Mouse (Mus musculus): ENCODE measurements around the gene Grtp1. TPM values are rescaled to one million over a fixed set of nuclear protein-coding genes. Genes with fewer than 3 reads are reported as not detected.

Grtp1 gene
- total RNA-seq, 1 experiment from 2014 or later = 0.47 TPM

DNA sequence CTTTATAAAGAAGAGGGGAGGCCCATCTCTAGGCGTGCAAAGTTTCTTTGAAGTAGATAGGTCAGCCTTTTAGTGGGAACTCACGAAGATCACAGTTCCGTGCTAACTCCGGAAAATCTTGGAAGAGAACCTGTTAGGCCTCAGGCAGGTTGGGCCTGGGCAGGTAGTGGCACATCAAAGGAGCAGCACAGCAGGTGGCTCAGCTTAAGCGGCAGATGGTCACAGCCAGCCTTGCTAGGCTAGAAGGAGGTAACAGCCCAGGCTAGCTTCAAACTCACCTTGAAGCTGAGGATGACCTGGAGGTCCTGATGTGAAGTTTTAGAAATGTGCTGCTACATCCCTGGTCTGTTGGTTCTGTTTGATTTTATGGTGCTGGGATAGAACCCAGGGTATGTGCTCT, 50.6 kb downstream of the Grtp1 start:
- no peak for ATAC-seq (ENCODE audit: extremely low read depth, insufficient number of reproducible peaks, low FRiP score, poor library complexity, severe bottlenecking)

DNA sequence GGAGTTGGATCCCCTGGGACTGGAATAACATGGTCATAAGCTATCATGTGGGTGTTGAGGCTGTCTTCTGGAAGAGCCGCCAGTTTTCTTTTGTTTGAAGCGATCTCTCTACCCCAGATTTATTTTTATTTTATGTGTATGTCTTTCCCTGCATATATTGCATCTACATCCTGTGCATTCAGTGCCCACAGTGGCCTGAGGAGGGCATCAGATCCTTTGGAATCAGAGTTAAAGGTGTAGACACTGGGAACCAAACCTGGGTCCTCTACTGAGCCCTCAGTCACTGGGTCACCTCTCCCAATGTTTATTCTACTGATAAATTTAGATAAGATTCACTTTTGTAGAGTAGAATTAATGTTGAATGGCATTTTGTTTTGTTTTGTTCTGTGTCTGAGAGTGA, 51.1 kb downstream of the Grtp1 start:
- no peak for ATAC-seq (ENCODE audit: extremely low read depth, insufficient number of reproducible peaks, low FRiP score, poor library complexity, severe bottlenecking)

DNA sequence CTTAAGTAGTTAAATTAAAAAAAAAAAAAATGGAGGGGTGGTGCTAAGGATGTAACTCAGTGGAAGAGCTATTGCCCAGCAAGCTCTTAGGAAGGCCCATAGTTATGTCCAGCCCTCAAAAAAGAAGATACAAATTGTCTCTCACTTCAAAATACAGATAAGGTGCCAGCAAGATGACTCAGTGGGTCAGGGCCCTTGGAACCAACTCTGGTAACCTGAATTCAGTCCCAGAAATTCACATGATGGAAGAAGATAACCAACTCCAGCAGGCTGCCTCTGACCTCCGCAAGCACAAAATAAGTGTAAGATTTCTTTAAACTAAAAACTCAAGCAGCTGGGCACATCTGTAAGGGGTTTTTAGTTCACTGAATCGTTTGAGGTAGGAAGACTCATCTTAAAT, 51.9 kb downstream of the Grtp1 start:
- no peak for ATAC-seq (ENCODE audit: extremely low read depth, insufficient number of reproducible peaks, low FRiP score, poor library complexity, severe bottlenecking)

DNA sequence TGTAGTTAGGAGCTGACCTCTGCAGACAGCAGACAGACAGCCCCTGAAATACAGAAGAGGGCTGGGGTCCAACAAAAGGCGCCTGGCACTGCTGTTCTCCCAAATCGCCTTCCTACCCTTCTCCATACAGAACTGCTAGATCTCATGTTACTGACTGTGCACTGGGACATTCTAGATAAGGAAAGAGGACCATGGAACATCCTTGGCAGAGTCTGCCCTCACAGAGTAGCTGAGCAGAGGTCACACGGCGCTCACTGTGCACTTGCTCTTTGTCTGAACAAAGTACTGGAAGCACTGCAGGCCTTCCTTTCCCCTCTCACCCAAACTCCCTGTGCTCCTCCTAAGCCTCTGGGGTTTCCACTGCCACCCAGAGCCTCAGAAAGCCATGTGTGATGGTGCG, 58.7 kb downstream of the Grtp1 start:
- no peak for ATAC-seq (ENCODE audit: extremely low read depth, insufficient number of reproducible peaks, low FRiP score, poor library complexity, severe bottlenecking)

DNA sequence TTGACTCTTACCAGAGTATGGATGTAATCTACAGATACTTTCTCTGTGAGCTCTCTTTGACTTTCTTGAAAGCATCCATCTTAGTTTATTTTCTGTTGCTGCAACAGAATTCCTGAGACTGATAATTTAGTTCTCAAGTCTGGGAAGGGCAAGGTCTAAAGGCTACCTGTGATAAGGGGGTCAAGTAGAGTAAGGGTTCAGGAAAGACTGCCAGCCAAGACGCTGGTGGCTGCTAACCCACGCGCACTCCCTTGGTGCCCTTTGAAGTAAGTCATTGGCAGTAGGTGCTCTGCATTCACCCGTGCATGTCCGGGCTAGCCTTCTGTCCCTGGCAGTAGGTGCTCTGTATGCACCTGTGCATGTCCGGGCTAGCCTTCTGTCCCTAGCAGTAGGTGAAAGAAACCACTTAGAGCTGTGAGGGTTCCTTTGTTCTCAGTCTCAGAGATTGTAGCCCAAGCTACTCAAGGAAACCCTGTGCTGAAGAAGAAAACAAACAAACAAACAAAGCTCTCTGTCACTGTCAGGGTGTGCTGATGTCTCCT, 60.7 kb downstream of the Grtp1 start:
- no peak for ATAC-seq (ENCODE audit: extremely low read depth, insufficient number of reproducible peaks, low FRiP score, poor library complexity, severe bottlenecking)

DNA sequence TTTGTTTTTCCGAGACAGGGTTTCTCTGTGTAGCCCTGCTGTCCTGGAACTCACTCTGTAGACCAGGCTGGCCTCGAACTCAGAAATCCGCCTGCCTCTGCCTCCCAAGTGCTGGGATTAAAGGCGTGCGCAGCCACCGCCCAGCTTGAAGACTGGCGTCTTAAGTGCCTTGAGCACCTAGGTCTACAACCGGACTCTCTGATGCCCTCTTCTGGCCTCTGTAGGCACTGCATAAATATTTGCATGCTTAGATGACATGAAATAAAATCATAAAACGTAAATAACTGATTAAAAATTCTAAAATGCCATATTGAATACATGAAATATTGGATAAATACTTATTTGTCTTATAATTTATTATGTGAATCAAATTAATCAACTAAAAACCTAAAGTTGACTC, 68.2 kb downstream of the Grtp1 start:
- 0 out of 2 replicates have a peak, but pooled peaks have one; percentile 46 for ATAC-seq (ENCODE audit: extremely low read depth, insufficient number of reproducible peaks, low FRiP score, poor library complexity, severe bottlenecking)

DNA sequence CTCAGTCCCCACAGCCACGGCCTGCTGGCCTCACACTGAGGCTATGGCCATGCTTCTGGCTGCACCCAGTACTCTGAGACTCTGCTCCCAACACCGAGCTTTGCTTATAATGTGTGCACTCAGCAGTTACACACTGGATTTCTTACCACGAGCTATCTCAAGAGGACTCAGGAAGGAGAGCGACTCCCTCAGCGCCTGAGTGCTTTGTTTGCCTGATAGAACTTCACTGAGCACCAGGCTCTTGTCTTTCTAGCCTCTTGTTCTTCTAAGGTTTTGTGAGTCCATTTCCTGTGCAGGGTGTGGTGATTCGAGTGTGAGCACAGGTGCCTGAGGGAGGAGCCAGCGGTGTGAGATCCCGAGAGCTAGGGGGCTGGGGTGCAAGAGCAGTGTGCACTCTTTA, 75.5 kb downstream of the Grtp1 start:
- no peak for ATAC-seq (ENCODE audit: extremely low read depth, insufficient number of reproducible peaks, low FRiP score, poor library complexity, severe bottlenecking)

DNA sequence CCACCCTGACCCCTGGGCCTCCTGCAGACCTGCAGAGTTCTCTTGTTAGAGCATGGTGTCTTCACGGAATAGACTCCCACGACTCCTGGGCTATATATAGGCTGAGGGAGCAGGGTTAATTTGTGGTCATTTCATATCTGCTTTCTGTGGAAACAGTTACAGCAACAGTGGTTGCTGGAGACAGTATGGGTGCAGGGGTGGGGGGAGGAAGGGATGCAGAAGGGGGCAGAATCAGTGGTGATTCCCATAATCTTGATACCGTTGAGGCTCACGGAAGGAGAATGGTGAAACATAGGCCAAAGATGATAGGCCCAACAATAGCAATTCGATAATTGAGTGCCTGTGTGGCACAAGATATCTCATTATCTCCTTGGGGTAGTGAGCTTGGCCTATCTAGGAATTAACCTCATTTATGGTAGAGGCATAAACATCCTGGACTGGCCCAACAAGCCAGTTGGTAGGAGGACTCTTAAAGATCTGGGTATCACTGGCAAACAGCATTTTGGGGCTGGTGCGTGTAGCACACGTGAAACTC, 77.5 kb downstream of the Grtp1 start:
- no peak for ATAC-seq (ENCODE audit: extremely low read depth, insufficient number of reproducible peaks, low FRiP score, poor library complexity, severe bottlenecking)

Other genes starting within 250 kb of the Grtp1 start
- gene F7, start 174.6 kb downstream of the Grtp1 start, total RNA-seq (2017) = 0.23 TPM in 1 of 2 replicates, not detected in the other
- 6.1 TPM in 2 replicates for gene F10, start 163.3 kb downstream of the Grtp1 start, total RNA-seq (2017)
- gene Proz, start 139.7 kb downstream of the Grtp1 start, total RNA-seq (2017) = 0.12 TPM in 1 of 2 replicates, not detected in the other
- gene Pcid2, start 95.2 kb downstream of the Grtp1 start, total RNA-seq (2017) = 44.0 and 45.2 TPM in 2 replicates
- 57.1 and 64.4 TPM in 2 replicates for gene Cul4a, start 95.0 kb downstream of the Grtp1 start, total RNA-seq (2017)
- 161 and 169 TPM in 2 replicates for gene Lamp1, start 41.5 kb downstream of the Grtp1 start, total RNA-seq (2017)
- not detected in 2 replicates for gene Adprhl1, start 53.5 kb upstream of the Grtp1 start, total RNA-seq (2017)
- 14.9 and 15.6 TPM in 2 replicates for gene Dcun1d2, start 87.5 kb upstream of the Grtp1 start, total RNA-seq (2017)
- gene Tmco3, start 87.6 kb upstream of the Grtp1 start, total RNA-seq (2017) = 36.2 and 37.1 TPM in 2 replicates
- 24.4 and 26.1 TPM in 2 replicates for gene Tfdp1, start 138.1 kb upstream of the Grtp1 start, total RNA-seq (2017)
- not detected in 2 replicates for gene Atp4b, start 196.2 kb upstream of the Grtp1 start, total RNA-seq (2017)
- not detected in 2 replicates for gene Grk1, start 204.5 kb upstream of the Grtp1 start, total RNA-seq (2017)
- not detected in 2 replicates for gene Tmem255b, start 234.6 kb upstream of the Grtp1 start, total RNA-seq (2017)

All from neutrophil, adult 5-6 weeks (primary cell).